Mouse (Mus musculus): ENCODE results near the gene Gnb5.
A peak's percentile ranks its signal among the peaks of the same experiment; 100 is the strongest.

The Gnb5 gene

GRCm38 (mm10) chr9:75307015-75307414 lies 927 bp downstream of the Gnb5 start:
- no peak for DNase-seq

- no peak for DNase-seq
Measured at GRCm38 (mm10) chr9:75308621-75309020, 2.5 kb downstream of the Gnb5 start.

GRCm38 (mm10) chr9:75312008-75312407 lies 5.9 kb downstream of the Gnb5 start:
- DNase-seq, result peak; percentile 89

- DNase-seq, result no peak
Measured at GRCm38 (mm10) chr9:75313138-75313831, 7.2 kb downstream of the Gnb5 start.

GRCm38 (mm10) chr9:75313832-75314516 lies 7.9 kb downstream of the Gnb5 start:
- peak; percentile 80 for DNase-seq

- DNase-seq, result peak; percentile 8
Measured at GRCm38 (mm10) chr9:75314517-75315105, 8.5 kb downstream of the Gnb5 start.

GRCm38 (mm10) chr9:75315238-75315637 lies 9.2 kb downstream of the Gnb5 start:
- no peak for DNase-seq

- DNase-seq, result no peak
Measured at GRCm38 (mm10) chr9:75316771-75317170, 10.7 kb downstream of the Gnb5 start.

GRCm38 (mm10) chr9:75318196-75318595 lies 12.1 kb downstream of the Gnb5 start:
- DNase-seq, result no peak

- no peak for DNase-seq
Measured at GRCm38 (mm10) chr9:75319365-75319764, 13.3 kb downstream of the Gnb5 start.

- no peak for DNase-seq
Measured at GRCm38 (mm10) chr9:75322099-75322885, 16.2 kb downstream of the Gnb5 start.

- DNase-seq, result no peak
Measured at GRCm38 (mm10) chr9:75328047-75328446, 22.0 kb downstream of the Gnb5 start.

- DNase-seq, result no peak
Measured at GRCm38 (mm10) chr9:75330821-75331220, 24.7 kb downstream of the Gnb5 start.

- no peak for DNase-seq
Measured at GRCm38 (mm10) chr9:75334440-75334839, 28.4 kb downstream of the Gnb5 start.

GRCm38 (mm10) chr9:75338016-75338415 lies 31.9 kb downstream of the Gnb5 start:
- DNase-seq, result no peak

GRCm38 (mm10) chr9:75342433-75342832 lies 36.3 kb downstream of the Gnb5 start:
- peak; percentile 21 for DNase-seq

GRCm38 (mm10) chr9:75347458-75347857 lies 41.4 kb downstream of the Gnb5 start, which contains the start of gene Bcl2l10:
TSS of gene Bcl2l10 (plus strand) at chr9:75347758.
- no peak for DNase-seq

GRCm38 (mm10) chr9:75348066-75348465 lies 42.0 kb downstream of the Gnb5 start:
- no peak for DNase-seq

GRCm38 (mm10) chr9:75348641-75349040 lies 42.6 kb downstream of the Gnb5 start:
- DNase-seq, result no peak

GRCm38 (mm10) chr9:75353094-75353493 lies 47.0 kb downstream of the Gnb5 start:
- DNase-seq, result no peak

GRCm38 (mm10) chr9:75355783-75356182 lies 49.7 kb downstream of the Gnb5 start:
- no peak for DNase-seq

GRCm38 (mm10) chr9:75357087-75357654 lies 51.1 kb downstream of the Gnb5 start:
- peak; percentile 8 for DNase-seq

GRCm38 (mm10) chr9:75361699-75362098 lies 55.6 kb downstream of the Gnb5 start:
- DNase-seq, result peak; percentile 88

Measured in lung, postnatal 36 days (tissue).